Mouse (Mus musculus): ENCODE data around the gene Hist1h1d.

Gene Hist1h1d

GRCm38 (mm10) chr13:23552962-23553361 is at the start of gene Hist1h1d:
TSS of gene Hist1h1d (plus strand) at chr13:23553262.
- DNase-seq: no peak

DNA sequence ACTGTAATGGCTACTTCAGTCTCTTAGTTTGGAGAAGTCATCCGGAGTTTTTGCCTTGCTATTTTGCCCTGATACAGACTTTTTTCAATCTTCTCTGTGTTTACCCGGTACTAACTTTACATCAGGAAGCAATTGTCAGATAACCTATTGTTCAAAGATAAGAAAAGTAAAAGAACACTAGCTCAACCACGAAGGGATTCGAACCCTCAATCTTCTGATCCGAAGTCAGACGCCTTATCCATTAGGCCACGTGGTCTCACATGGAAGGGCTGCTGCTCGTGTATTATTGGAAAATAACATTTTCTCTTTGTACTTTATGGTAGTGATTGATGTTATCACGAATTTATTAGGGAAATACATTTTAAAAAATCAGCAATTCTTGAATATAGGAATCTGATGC is 49.3 kb upstream of the Hist1h1d start:
- DNase-seq: no peak

DNA sequence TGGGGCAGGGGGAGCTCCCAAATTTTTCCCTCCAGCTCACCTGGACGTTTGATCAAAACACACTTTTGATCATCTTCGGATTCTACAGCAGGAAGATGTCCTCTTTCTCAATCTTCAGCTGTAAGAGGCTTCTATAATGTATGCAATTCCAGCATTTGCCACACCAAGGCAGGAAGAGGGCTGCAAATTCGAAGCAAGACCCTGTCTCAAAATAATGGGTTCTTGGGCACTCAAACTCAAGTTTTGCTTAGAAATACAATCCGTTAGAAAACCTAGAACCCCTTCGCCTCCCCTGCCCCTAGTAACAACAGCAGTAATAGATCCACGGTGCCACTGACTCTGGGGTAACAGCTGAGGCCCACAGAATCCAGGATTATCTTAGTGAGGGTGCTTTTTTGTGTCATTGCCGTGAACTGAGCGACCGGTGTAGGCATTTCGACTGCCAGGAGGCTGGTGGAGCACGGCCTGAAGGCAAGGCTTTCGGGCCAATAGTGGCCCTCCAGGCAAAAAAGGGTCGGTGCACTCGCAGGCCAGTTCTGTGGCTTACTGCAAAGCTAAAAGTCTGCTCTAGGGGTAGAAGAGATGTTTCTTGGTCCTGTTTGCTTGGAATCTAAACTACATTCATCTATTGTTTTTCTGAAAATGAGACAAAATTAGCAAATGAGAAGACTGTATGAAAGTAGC is 47.3 kb upstream of the Hist1h1d start:
- peak; percentile 50 for DNase-seq

DNA sequence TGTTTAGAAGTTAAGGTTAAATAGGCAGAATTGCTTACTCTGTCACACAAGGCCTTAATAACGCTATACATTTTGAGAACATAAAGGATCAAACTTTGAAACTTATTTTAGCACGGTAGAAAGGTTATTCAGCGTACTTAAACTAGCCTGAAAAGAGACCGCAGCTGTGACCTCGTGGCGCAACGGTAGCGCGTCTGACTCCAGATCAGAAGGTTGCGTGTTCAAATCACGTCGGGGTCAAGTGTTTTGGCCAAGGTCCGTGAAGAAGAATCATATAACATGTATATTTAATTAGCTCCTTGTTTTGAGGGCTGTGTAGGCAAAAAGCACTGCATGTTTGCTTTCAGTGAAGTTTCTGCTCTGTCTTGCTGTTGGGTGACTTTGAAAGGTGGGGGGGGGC is 46.7 kb upstream of the Hist1h1d start:
- DNase-seq: peak; percentile 70

DNA sequence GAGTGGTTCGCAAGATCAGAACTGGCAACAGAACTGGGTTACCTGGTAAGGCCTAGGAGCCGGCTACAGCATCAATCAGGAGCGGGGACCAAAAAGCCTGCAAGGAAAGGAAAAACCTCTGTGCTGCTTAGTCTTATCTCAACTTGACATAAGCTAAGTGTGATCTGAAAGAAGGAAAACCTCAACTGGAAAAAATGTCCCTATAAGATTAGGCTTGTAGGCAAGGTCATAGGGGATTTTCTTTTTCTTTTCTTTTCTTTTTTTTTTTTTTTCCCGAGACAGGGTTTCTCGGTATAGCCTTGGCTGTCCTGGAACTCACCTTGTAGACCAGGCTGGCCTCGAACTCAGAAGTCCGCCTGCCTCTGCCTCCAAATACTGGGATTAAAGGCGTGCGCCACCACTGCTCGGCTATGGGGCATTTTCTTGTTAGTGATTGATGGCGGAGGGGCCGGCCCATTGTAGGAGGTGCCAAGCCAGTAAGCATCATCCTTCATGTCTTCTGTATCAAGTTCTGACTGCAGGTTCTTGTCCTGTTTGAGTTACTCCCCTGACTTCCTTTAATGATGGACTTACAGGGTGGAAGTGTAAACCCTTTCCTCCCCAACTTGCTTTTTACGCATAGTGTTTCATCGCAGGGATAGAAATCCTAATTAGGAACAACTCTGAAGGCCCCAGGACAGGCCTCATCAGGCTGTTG is 46.1 kb upstream of the Hist1h1d start:
- DNase-seq: peak; percentile 80

DNA sequence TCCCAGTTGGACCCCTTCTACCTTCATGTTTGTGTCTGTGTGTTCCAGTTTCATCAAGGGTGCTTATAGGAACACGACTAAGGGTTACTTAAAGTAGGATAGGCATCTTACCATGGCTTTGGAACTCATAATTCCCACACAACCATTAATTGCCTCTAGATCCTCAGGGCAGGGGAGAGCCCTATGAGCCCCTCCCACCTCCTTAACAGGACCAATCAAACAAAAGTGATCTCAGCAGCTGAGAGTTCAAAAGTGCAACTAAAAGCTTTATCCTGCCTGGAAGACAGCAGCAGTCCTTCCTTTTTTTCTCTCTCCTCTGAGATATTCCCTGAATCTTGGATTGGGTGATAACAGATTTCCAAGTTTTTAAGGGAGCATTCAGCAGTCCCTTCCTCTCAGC is 42.9 kb upstream of the Hist1h1d start:
- DNase-seq: peak; percentile 36

DNA sequence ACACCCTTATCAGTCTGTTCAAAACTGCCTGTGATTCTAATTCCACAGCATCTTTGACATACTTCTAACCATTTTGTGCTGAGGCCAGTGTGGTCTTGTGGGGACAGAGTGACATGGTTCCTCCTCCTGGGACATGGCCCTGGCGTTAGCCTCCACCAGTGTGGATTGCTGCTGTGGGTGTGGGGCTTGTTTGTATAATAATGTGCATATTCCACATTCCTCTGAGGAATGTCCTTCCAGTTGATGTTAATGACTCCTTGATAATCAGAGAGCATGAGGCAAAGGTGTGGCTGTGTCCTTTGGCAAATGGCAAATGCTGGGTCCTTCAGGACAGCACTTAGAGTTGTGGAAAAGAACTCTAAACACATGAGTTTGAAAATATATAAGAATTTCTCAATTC is 39.5 kb upstream of the Hist1h1d start:
- DNase-seq: no peak

GRCm38 (mm10) chr13:23515281-23515680 is 37.8 kb upstream of the Hist1h1d start:
- DNase-seq: no peak

GRCm38 (mm10) chr13:23515826-23516620 is 37.0 kb upstream of the Hist1h1d start:
- peak; percentile 87 for DNase-seq

DNA sequence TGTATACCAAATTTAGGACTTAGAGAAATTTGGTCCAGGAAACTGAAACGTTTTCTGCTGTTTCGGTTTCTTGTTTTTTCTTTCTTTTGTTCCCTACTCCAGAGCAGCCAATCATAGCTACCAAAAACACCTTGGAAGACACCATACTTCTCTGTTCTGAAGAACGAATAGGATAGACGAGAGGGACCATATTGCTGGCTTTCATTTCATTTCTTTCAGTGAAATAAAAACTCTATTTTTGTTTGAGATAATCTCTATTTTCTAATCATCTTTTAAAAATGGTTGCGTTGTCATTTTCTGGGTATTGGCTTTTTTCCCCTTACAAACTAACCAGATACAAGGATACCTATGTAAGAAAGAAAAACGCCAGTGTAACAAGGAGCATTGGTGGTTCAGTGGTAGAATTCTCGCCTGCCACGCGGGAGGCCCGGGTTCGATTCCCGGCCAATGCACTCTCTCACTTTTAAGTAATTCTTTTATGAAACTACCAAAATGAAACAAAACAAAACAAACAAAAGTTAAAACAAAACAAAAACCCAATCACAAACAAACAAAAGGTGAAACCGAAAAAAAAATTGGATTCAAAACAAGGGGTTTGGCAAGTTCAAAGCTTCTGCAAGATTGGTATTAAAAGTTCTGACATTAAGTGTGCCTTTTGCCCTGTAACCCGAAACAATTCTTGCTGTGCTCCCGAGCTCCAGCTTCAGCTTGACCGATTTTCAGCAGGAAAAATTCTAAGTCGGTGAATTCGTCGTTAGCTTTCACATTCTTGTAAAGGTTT is 36.0 kb upstream of the Hist1h1d start:
- peak; percentile 94 for DNase-seq

DNA sequence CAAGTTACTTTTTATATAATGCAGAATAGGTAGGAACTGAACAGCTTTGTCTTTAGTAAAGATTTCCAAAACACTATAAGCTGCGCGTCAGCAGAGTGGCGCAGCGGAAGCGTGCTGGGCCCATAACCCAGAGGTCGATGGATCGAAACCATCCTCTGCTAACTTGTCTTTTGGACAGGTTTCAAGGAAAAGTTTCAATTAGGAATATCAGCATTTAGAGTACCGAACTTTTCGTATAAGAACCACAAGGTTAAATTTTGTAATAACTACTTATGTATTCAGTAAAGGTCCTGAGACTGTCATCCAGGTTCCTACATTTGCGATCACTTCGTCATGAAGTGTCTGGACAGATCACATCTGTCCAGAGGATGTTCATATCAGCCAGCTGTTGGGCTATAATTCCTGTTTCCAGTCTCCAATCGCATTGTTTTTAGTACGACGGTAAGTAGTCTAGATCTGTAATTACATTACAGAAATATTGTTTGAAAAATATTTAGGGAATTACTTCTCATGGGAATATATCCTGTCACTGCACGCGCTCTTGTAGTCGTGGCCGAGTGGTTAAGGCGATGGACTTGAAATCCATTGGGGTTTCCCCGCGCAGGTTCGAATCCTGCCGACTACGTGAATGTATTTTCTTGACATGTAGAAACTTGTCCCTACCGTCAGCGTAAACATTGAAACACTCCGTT is 35.3 kb upstream of the Hist1h1d start:
- peak; percentile 97 for DNase-seq

GRCm38 (mm10) chr13:23518295-23518603 is 34.8 kb upstream of the Hist1h1d start:
- no peak for DNase-seq

- peak; percentile 95 for DNase-seq
These were observed 34.2 kb upstream of the Hist1h1d start for GRCm38 (mm10) chr13:23518885-23519284.

DNA sequence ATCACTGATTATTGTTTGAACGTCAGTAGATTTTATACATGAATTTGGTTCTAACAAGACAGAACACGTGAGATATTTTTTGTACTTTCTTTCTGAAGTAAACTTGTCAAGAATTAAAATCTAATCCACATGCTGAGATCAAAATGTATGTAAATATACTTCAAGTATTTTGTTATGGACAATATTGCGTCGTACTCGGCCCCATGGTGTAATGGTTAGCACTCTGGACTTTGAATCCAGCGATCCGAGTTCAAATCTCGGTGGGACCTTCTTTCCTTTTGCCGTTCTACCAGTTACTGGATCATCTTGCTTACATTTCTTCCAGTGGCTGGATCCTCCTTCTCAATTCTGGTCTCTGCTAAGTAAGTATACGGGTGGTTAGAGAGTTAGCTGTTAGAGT is 33.6 kb upstream of the Hist1h1d start:
- peak; percentile 92 for DNase-seq

DNA sequence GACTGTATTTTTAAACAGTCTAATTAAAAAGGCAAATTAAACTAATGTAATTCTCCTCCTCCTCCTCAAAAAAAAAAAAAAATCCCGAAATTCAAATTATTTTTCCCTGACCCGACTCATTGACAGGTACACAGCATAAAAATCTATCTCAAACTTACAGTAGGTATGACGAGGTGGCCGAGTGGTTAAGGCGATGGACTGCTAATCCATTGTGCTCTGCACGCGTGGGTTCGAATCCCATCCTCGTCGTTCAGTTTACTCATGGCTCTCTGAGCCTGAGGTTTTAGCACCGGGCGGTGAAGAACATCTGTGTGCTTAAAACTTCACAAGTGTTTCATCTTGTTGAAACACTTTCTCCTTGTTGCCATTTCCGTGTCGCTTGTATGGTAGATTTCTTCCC is 31.4 kb upstream of the Hist1h1d start:
- DNase-seq: peak; percentile 96

DNA sequence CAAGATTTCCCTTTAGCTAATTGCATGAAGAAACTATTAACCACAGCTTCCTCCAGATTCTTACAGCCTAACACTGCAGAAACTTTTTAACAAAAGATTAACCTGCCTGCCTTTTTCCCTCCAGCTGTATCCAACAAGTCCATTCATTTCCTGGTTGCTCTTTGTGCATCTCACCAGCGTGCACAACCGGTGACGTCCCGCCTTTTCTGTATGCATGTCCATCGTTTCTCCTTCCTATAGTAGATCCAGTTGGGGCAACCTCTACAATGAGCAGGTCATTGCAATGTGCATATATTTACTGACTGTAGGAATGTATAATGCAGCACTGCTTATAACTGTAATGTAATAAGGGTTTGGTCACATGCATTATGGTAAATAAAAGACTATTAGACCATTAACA is 29.1 kb upstream of the Hist1h1d start:
- DNase-seq: peak; percentile 66

GRCm38 (mm10) chr13:23524654-23525053 is 28.4 kb upstream of the Hist1h1d start:
- peak; percentile 95 for DNase-seq

- DNase-seq: peak; percentile 79
These were observed 27.2 kb upstream of the Hist1h1d start for GRCm38 (mm10) chr13:23525901-23526300.

- DNase-seq: peak; percentile 98
These were observed 26.8 kb upstream of the Hist1h1d start for GRCm38 (mm10) chr13:23526312-23526711.

- DNase-seq: peak; percentile 82
These were observed 24.1 kb upstream of the Hist1h1d start for GRCm38 (mm10) chr13:23529005-23529404.

DNA sequence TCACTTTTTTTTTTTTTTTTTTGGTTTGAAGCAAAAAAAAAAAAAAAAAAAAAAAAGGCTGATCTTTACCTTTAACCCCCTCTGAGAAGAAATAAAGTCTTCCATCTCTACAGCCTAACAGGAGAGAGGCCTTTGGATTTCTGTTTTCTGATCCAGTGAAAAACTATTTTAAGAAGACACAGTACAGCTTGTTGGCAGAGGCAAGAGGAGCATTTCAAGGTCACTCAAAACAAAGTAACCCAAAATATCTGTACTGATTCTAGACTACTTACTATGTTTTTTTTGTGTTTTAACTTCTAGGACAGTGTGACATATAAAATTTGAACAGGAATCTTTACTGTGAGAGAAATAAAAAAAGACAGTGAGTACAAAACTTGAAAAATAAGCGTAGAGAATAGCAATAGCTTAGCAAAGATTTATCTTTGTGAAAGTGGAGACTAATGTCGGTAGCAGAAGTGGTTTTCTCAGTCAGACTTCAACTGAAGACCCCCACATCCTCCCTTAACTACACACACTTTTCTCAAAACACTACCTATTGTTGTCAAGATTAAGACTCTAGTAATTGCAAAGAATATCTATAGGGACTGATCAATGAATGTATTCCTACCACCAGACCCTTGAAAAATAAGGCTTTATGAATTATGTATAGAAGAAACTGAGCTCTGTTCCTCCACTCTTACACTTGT is 23.4 kb upstream of the Hist1h1d start:
- peak; percentile 6 for DNase-seq
